Mouse (Mus musculus) kidney, postnatal 25 days (tissue): ENCODE results near the gene Gm10376.
"Not testable (repeated sequence)": the region's sequence is repeated elsewhere in the genome, so short reads cannot be mapped to it uniquely, and the experiment has no call there.

Source experiments
- DNase-seq, 2 experiments: peaks; one replicate each; pipeline ENCODE4 v3.0.0; 2021; ENCODE audit warnings: mixed read lengths in 2 of 2

Gene Gm10376

GRCm38 (mm10) chr14:43015528-43015927, at the start of gene Gm10376:
Gm10376 (minus strand) TSS chr14:43015628.
- not testable (repeated sequence) for DNase-seq

- DNase-seq = peak in 1 of 2 experiments; percentile 28
Measured at GRCm38 (mm10) chr14:43060179-43060578, 44.8 kb upstream of the Gm10376 start.

DNA sequence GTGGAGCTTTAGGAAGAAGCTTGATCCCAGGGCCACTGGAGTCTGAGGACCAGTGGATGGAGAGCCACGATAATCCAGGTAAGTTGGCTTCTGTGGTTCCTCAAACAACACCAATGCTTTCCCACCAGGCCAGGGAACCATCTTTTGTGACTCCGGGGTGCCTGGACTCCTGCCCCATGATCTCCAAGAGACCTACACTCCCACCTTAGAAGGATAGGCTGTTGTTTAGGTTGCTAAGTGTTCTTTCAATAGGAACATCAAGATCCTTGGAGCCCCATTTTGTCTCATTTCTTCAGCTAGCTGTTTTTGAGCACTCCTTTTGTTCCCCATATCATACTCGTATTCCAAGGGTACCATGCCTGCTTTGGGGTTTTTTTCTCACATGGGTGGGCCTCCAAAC, 42.6 kb upstream of the Gm10376 start:
- peak in 1 of 2 experiments; percentile 30 for DNase-seq

DNA sequence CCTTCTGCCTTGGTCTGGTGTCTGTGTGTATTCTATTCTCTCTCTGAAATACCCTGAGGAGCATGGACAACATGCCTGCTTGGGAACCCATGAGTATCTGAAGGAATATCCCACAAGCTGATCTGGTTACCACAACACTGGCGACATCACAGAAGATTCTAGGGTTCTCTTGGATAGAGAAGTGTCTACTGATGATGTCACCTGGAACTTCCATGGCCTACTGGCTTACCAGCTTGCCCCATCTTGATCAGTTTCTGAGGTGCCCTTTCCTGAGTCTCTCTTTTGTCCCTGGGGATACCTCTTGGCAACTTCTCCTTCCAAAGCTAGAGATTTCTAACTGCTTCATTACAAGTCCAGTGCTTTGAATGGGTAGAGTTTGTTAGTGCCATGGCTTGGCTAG, 21.9 kb downstream of the Gm10376 start, which contains the start of gene Gm8082:
Gene Gm8082, minus strand, starts transcription at position 101 of the 400 bp plus-strand sequence.
- not testable (repeated sequence) for DNase-seq
